Mouse (Mus musculus): ENCODE data around the gene 4930558K02Rik.

4930558K02Rik gene

GRCm38 (mm10) chr1:161920475-161921454 lies 58.7 kb downstream of the 4930558K02Rik start:
- POLR2A ChIA-PET = interaction anchor here in 2 of 4 experiments (0.7 to 1.2 kb wide), 5 partner anchors 11 to 155 kb away, joined by 3 to 5 read pairs (median 3); no protein-coding TSS in a partner anchor
- CTCF ChIA-PET = interaction anchor here in 2 of 4 experiments (0.6 to 1.1 kb wide), 2 partner anchors 11 to 56 kb away, joined by 3 read pairs; no protein-coding TSS in a partner anchor

- ChIA-PET CTCF (interaction anchor here in 1 of 4 experiments (0.6 kb wide), 2 partner anchors 9 to 630 kb away, joined by 3 to 5 read pairs; no protein-coding TSS in a partner anchor), POLR2A (interaction anchor here in 2 of 4 experiments (0.7 to 1.2 kb wide), 3 partner anchors 37 to 143 kb away, joined by 3 to 7 read pairs (median 4); no protein-coding TSS in a partner anchor)
Observed at GRCm38 (mm10) chr1:161919594-161919993, 59.8 kb downstream of the 4930558K02Rik start.

GRCm38 (mm10) chr1:161918682-161919372 lies 60.6 kb downstream of the 4930558K02Rik start:
- ChIA-PET POLR2A (interaction anchor here (0.6 to 1.2 kb wide), 7 partner anchors 38 to 409 kb away, joined by 3 to 8 read pairs (median 3); no protein-coding TSS in a partner anchor), CTCF (interaction anchor here in 1 of 4 experiments (0.6 kb wide), 1 partner anchor 525 kb away, joined by 4 read pairs; no protein-coding TSS in a partner anchor)

GRCm38 (mm10) chr1:161917940-161918484 lies 61.4 kb downstream of the 4930558K02Rik start:
- CTCF ChIA-PET = no interaction called here
- POLR2A ChIA-PET = interaction anchor here in 2 of 4 experiments (0.6 to 0.7 kb wide), 2 partner anchors 50 to 410 kb away, joined by 3 read pairs; no protein-coding TSS in a partner anchor

- ChIA-PET CTCF (interaction anchor here in 2 of 4 experiments (0.7 to 1.1 kb wide), 2 partner anchors 47 to 220 kb away, joined by 3 read pairs; no protein-coding TSS in a partner anchor), POLR2A (interaction anchor here in 2 of 4 experiments (0.6 to 2.3 kb wide), 5 partner anchors 9 to 319 kb away, joined by 3 to 10 read pairs (median 5); partner anchors contain the start of gene Suco (in 2 of the 2))
Observed at GRCm38 (mm10) chr1:161916036-161916435, 63.4 kb downstream of the 4930558K02Rik start.

- ChIA-PET CTCF (no interaction called here), POLR2A (no interaction called here)
Observed at GRCm38 (mm10) chr1:161913648-161913984, 65.8 kb downstream of the 4930558K02Rik start.

- ChIA-PET POLR2A (no interaction called here), CTCF (no interaction called here)
Observed at GRCm38 (mm10) chr1:161912940-161913647, 66.3 kb downstream of the 4930558K02Rik start.

GRCm38 (mm10) chr1:161909074-161909473 lies 70.4 kb downstream of the 4930558K02Rik start:
- POLR2A ChIA-PET = interaction anchor here in 2 of 4 experiments (0.9 to 1.3 kb wide), 2 partner anchors 32 kb away, joined by 3 to 5 read pairs; partner anchors contain the start of gene Suco (in 1 of the 2)
- CTCF ChIA-PET = interaction anchor here in 1 of 4 experiments (0.9 kb wide), 1 partner anchor 202 kb away, joined by 3 read pairs; no protein-coding TSS in a partner anchor

- ChIA-PET CTCF (no interaction called here), POLR2A (no interaction called here)
Observed at GRCm38 (mm10) chr1:161907795-161908457, 71.5 kb downstream of the 4930558K02Rik start.

- ChIA-PET CTCF (no interaction called here), POLR2A (no interaction called here)
Observed at GRCm38 (mm10) chr1:161907111-161907510, 72.3 kb downstream of the 4930558K02Rik start.

GRCm38 (mm10) chr1:161902692-161903452 lies 76.6 kb downstream of the 4930558K02Rik start:
- ChIA-PET POLR2A (interaction anchor here in 1 of 4 experiments (0.6 kb wide), 1 partner anchor 26 kb away, joined by 3 read pairs; no protein-coding TSS in a partner anchor), CTCF (no interaction called here)

GRCm38 (mm10) chr1:161900129-161900528 lies 79.3 kb downstream of the 4930558K02Rik start:
- POLR2A ChIA-PET = no interaction called here
- CTCF ChIA-PET = no interaction called here

- CTCF ChIA-PET = no interaction called here
- POLR2A ChIA-PET = no interaction called here
Observed at GRCm38 (mm10) chr1:161897235-161897634, 82.2 kb downstream of the 4930558K02Rik start.

- ChIA-PET POLR2A (no interaction called here), CTCF (no interaction called here)
Observed at GRCm38 (mm10) chr1:161896130-161896529, 83.3 kb downstream of the 4930558K02Rik start.

GRCm38 (mm10) chr1:161895014-161895413 lies 84.4 kb downstream of the 4930558K02Rik start:
- ChIA-PET POLR2A (no interaction called here), CTCF (no interaction called here)

GRCm38 (mm10) chr1:161894553-161894952 lies 84.9 kb downstream of the 4930558K02Rik start:
- ChIA-PET CTCF (no interaction called here), POLR2A (no interaction called here)

- ChIA-PET CTCF (no interaction called here), POLR2A (no interaction called here)
Observed at GRCm38 (mm10) chr1:161894126-161894525, 85.3 kb downstream of the 4930558K02Rik start.

Measured in embryonic stem cell, embryonic (primary cell).